Mouse (Mus musculus) megakaryocyte-erythroid progenitor cell, adult 5-6 weeks (primary cell): Measurements from ENCODE around the gene Pdlim1. TPM values are rescaled to one million over a fixed set of nuclear protein-coding genes. Genes with fewer than 3 reads are reported as not detected.

ENCODE experiments used
- ATAC-seq: replicated peaks from 2 replicates; pipeline ENCODE4 v1.8.0; 2016; ENCODE audit warnings: mild to moderate bottlenecking, inconsistent platforms; ENCODE audit not compliant: severe bottlenecking, poor library complexity, low FRiP score, low TSS enrichment
- total RNA-seq, 2 experiments: library from RNA; stranded (forward) in 1 of 2; stranded (reverse) in 1 of 2; fragments of 200-1000, 215-1000 nt in 1 of 2; fragments of >200 nt in 1 of 2; fragmentation: Nextera tagmentation in 1 of 2; gene quantifications; 2 replicates each; pipeline ENCODE4 v1.2.3; 2014 to 2017

The Pdlim1 gene
- total RNA-seq (2014; fragmentation: Nextera tagmentation) (96.0 and 179 TPM in 2 replicates), total RNA-seq (2017) (106 and 142 TPM in 2 replicates)

DNA sequence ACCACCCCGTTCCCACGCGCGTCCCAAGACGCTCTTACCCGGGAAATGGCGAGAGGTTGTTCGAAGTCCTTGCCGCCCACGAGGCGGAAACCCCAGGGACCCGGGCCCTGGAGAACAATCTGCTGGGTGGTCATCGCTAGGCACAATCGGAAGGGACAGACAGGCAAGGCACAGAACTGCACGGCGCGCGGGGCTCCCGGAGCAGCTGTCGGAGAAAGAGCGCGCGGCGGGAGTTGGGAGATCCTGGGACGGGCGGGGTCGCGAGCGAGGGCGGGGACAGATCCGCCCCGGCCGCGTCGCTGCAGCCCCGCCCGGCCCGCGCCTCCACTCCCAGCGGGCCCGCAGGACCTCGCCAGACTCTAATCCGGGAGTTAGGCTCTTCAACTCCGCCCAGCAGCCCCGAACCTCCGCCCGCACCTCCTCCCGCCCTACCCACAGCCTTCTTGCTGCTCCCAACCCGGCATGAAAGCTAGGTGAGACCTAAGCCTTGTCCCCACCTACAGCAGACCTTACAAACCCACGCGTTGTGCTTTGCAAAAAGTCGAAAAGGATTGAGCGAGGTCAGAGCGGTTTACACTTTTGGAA, at the start of gene Pdlim1:
Pdlim1 (minus strand) TSS at position 535 of the 585 bp plus-strand sequence.
- peak; percentile 80 for ATAC-seq

DNA sequence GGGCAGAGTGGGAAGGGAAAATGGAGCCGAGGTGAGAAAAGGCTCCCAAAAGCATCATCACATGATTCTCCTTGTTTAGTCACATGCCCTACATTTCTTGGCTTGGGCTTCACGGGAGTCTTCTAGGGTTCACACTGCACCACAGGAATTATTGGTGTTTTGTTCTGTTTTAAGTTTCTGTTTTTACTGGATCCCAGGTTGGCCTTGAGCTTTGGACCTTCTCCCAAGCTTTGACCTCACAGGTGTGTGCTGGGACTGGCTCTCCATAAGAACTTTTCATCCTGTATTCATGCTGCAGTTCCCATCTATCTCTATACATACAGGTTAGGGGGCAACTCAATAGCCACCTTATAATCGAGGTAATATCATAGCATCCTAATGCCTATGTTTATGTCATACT, 47.6 kb upstream of the Pdlim1 start:
- ATAC-seq = no peak

GRCm38 (mm10) chr19:40318511-40318910, 46.9 kb upstream of the Pdlim1 start:
- no peak for ATAC-seq

GRCm38 (mm10) chr19:40317001-40317400, 45.4 kb upstream of the Pdlim1 start:
- no peak for ATAC-seq

DNA sequence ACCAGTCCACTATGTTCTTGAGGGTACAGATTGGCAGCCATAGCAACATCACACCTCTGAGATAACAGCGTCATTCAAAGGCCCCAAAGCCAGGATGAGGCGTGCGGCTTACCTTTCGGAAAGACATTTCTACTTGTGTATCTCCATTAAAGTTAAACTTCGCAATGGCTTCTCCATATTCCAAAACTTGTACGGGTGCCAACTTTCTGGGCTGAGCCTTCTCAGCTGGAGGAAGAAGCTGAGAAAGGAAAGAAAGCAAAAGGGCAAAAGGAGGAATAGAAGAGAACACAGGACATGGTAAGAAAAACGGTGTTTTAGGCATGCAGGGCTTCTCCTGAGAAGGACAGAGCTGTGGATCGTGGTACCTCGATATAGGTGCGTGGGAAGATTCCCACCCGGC, 42.6 kb upstream of the Pdlim1 start:
- no peak for ATAC-seq

DNA sequence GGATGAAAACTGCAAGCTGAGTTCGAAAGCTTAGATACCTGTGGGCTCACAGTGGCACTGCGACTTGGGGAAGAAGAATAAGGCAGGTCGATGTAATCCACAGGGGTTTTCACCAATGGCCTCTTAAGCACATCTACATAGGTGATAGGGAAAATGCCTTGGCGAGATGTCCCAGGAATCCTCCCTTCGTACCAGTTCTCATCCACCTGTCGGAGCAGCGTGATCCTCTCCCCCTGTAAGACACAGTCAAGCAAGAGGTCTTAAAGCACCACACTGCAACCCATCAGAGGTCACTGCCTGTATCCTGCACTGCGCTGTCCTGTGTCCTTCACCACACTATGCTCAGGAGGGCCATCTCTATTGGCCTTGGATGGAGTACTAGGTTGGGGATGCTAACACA, 40.0 kb upstream of the Pdlim1 start:
- ATAC-seq = no peak

DNA sequence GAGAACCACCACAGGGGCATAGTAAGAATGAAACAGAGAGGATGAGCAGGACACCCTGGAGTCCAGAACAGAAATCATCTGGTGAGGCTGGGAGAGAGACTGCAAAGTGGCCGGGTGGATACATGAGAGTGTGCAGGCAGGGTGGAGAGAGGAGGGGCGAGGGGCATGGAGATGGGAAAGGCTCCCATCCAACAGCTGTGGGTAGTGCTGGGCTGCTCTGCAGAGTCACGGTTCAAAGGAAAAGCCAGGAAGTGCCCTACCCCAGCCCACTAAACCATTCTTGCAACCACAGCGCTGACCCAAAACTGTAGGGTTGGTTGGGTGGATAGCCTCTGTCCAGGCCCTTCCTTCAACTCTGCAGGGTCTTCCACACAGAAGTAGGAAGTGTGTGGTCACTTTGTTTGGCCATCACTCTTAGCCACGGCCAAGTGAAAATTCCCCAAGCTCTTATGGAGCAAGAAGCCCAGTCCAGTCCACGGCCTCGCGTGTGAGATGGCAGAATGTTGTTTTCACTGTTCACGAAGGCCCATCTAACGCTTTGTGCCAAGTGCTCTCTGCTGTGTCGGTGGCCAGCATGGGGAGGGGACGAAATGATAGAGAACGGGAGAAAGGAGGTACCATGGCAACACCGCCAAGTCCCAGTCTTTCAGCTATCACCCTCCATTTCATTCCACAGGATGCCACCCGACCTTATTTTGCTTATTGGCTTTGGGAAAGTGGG, 38.9 kb upstream of the Pdlim1 start:
- no peak for ATAC-seq

DNA sequence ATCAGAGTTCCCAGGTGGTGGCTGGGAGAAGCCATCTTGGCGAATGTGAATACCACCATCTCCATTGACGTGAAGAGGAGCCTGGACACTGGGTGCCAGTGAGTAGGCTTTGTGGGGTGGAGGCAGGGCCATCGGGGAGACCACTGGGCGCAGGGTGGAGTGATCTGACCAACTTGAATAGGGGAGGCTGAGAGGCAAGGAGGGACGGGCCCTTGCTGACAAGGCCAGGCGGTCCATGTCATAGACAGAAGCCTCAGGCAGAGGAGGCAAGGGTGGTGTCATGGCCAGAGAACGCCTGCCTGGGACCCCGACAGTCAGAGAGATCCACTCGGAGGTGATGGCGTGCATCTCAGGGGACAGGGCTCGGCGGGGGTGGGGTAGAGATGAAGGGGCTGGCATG, 38.3 kb upstream of the Pdlim1 start:
- no peak for ATAC-seq

- ATAC-seq = no peak
Measured at GRCm38 (mm10) chr19:40307550-40307949, 35.9 kb upstream of the Pdlim1 start.

GRCm38 (mm10) chr19:40306631-40307030, 35.0 kb upstream of the Pdlim1 start:
- no peak for ATAC-seq

- no peak for ATAC-seq
Measured at GRCm38 (mm10) chr19:40305456-40305855, 33.8 kb upstream of the Pdlim1 start.

GRCm38 (mm10) chr19:40302916-40303315, 31.3 kb upstream of the Pdlim1 start:
- no peak for ATAC-seq

- ATAC-seq = no peak
Measured at GRCm38 (mm10) chr19:40302477-40302876, 30.8 kb upstream of the Pdlim1 start.

GRCm38 (mm10) chr19:40299983-40300759, 28.5 kb upstream of the Pdlim1 start:
- ATAC-seq = 0 out of 2 replicates have a peak, but pooled peaks have one; percentile 11

- ATAC-seq = no peak
Measured at GRCm38 (mm10) chr19:40299182-40299581, 27.5 kb upstream of the Pdlim1 start.

DNA sequence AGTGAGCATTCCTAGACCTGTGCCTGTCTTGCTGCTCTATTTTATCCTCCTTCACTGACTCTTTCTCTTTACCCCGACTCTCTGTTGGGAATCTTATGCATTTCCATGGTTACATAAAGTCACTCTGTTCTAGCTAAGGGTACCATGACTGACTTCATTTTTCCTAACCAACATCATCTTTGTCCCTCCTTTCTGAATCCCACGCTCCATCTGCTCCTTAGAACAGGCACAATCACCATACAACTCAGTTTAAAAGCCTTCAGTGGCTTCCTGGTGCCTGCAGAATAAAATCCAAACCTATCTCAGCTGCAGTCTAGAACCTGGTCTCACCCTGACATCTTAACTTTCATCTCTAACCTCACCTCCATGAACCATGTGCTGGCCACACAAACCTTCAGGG, 26.9 kb upstream of the Pdlim1 start:
- ATAC-seq = no peak

GRCm38 (mm10) chr19:40297798-40298144, 26.1 kb upstream of the Pdlim1 start:
- ATAC-seq = peak; percentile 45

DNA sequence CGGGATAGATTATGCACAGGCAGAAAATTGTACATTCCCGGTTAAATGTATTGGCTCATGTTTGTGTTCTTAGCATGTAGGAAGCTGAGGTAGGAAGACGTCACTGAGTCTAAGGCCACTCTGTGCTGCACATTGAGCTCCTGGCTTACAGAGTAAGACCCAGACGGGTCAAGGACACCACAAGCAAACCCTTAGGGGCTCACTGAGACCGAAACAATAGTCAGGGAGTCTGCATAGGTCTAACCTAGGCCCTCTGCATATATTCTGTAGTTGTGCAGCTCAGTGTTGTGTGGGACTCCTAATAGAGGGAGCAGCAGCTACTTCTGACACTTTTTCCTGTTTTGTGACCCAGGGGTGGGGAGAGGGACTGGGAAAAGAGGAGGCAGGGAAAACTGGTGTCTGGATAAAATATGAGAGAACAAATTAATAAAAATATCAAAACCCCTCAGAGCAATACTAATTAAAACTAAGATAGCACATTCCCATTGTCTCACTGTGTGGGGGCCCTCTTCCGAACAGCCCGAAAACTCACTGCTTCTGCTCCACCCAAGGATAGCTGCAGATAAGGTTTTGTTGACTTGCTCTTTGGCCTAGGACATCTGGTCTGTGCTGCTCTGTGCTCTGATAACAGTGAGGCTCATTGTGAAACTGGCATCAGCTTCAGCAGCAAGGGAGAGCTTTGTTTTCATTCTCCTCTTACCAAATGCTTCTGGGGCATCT, 25.6 kb upstream of the Pdlim1 start:
- ATAC-seq = peak; percentile 92

GRCm38 (mm10) chr19:40294231-40294630, 22.6 kb upstream of the Pdlim1 start:
- ATAC-seq = no peak

GRCm38 (mm10) chr19:40293791-40294190, 22.1 kb upstream of the Pdlim1 start:
- ATAC-seq = no peak
